Mouse (Mus musculus) cerebellum, adult 18-20 months (tissue): ENCODE results near the gene Bmp6.

Experiments used
- DNase-seq, 2 experiments: peaks; one replicate each; pipeline ENCODE4 v3.0.0; 2021

Gene Bmp6

DNA sequence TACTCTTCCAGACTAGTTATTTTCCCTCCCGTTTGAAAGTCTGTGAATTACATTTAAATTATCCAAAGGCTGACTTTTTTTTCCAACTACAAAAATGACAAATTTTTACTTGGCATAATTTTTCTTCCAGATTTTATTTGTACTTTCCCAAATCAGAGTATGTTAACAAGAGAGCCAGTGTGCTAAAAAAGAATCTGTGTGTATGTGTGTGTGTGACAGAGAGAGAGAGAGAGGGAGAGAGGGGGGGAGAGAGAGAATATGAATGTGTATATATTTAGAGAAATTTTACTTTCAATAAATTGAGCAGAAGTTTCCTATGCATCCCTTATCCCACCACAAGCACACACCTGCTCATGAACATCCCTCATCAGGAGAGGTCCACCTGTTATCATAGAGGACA lies 9.4 kb downstream of the Bmp6 start:
- DNase-seq, result no peak

DNA sequence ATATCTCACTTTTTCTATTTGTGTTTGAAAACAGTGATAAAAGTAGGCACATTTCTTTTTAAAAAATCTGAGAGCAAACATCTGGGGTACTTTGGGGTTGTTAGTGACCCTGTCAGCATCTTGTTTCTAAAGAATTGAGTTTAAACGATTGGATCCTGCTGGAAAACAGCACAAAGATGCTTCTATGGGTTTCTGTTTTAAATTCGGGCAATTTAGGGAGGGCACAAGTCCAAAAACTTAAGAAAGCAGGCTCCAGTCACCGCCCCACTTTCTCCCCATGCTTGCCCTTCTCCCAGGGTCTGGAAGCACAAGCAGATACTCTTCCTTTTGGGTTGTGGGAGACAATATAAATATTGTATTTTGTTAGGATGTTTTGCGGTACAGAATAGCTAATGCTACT lies 14.1 kb downstream of the Bmp6 start:
- no peak for DNase-seq

DNA sequence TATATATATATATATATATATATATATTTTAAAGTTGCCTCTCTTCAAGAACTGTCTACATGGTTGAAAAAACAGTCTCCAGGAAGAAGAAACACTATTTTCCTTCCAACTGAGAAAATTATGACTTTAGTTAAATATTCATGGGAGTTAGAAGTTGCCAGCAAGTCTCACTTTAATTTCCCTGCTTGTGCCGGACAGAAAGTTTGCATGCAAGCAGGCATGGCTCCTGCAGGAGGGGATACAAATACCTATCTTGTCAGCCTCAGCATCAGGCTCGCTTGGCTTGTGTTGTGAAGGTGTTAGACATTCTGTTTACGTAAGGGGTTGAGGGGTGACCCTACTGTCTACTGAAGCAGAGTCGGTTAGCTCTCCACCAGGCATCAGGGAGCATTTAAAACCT lies 17.8 kb downstream of the Bmp6 start:
- no peak for DNase-seq

DNA sequence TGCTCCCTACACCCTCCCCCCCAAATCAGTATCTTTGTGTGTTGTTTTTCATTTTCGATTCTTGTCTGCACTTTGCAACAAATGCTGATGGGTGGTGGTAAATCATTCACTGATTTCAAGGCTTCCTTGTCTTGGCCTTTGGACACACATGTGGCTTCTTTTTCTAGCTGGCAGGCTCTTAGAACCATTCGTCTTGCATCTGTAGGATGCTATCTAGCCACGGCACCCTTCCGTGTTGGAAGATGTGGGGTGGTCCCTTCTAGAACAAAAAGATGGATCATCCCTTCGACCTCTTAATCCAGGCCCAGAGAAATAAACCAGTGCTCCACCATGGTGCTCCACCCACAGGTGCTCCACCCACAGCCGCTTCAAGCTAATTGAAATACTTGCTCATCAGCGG lies 19.0 kb downstream of the Bmp6 start:
- no peak for DNase-seq

DNA sequence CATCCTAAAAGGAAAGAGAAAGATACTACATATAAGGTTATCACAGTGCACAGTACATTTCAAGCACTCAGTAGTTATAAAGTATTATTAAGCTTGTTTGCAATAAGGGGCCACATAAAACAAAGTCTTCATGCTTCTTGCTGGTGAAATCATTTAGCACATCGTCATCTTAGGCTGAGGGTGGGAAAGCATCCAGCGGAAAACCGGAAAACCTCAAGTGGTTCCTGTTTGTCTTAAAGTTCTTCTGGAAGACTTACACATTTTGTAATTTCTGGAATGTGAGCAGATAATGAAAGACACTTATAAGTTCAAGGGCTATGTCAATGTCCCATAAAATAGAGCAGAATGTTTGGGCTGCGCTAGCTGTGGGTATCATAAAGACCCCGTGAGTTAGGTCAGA lies 24.7 kb downstream of the Bmp6 start:
- no peak for DNase-seq

DNA sequence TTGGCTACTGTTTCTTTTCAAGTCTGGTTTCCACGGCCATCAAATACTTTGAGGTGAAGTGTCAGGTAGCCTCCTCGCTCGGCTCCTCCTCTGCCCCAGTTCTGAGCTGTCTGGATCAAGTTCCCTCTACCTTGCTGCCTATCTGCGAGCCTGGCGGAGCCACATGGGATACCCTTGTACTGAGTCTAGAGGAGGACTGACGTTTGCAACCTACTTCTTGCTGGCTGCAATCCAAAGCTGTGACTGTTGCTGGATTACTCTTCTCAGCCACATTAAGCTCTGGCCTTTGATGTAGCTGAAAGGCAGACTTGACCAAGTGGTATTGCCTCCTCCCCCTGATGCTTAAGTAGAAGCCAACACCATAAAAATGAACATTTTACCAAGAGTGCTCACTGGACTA lies 31.2 kb downstream of the Bmp6 start:
- peak; percentile 4 to 6 for DNase-seq

DNA sequence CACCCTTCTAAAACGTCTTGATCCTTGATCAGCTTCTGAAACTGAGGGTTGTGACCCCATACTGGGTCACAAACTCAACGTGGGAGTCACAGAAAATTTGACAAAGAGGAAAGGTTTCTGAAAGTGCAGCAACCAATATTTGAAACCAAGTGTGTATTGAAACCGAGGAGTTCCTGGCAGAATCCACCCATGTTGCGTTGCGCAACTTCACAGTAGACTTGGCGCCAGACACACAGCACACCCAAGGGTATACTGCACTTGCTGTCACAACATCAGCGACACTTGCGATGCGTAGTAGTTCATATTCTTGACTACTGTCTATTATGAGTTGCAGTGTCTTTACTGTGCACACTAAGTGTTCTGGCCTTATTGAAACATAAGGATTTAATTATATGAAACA lies 32.4 kb downstream of the Bmp6 start:
- no peak for DNase-seq

DNA sequence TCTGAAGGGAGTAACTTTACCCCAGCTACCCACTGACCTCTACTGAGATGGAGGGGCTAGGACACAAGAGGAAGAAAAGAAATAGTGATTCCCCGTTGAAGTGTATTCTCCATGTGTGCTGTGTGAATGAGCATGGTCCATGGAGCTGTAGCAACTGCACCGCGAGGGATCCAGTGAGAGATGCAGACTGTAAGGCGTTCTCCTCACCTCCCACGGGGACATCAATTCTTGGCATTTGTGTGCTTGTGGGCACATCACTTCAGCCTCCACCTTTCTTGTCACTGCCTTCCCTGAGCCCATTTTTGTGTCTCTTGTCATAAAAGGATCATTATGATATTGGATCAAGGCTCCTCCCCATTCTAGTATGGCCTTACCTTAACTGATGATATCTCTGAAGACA lies 34.9 kb downstream of the Bmp6 start:
- no peak for DNase-seq

DNA sequence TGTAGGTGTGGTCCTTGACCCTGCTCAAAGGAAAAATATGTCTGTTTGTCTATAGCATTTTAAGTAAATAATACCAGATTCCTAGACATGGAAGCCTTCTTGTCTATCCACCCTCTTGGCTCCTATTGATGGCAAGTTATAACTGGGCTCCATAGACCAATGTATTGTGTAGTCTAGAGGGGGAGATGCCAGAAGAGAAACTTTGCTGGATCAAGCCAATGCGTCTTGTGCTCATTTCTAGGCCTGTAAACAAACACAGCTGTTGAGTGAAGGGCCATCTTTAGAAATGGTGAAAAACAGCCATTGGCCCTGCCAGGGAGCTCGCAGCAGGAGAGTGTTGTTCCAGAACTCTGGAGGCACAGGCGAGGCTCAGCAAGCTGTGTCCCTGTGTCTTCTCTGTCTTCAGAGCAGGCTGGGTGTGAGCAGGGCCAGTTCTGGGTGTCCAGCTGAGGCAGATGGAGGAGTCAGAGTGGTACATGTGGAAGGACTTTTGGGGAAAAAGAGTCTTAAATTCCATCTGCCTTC lies 41.2 kb downstream of the Bmp6 start:
- no peak for DNase-seq

DNA sequence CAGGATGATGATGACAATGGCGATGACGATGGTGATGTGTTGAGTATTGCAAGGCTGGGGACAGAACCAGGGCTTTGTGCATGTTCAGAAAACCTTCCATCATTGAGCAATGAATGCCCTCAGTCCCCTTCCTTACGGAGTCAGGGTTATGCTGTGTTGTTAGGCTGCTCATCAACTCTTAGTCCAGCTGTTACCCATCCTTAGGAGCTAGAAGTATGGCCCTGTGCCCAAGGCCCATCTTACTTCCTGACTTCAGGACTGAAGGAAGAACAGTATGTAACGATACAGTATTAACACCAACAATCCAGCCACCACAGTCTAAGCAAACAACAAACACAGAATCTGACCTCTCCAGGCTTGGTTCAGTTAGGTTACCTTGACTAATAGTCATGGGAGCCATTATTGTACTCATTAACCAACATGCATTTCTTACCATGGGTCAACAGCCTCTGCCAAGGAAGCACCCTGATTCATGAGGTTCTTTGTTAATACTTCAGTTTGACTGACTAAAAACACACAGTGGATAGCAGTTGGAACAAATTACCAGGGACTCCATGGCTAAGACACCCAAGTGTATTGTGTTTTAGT lies 42.6 kb downstream of the Bmp6 start:
- no peak for DNase-seq

DNA sequence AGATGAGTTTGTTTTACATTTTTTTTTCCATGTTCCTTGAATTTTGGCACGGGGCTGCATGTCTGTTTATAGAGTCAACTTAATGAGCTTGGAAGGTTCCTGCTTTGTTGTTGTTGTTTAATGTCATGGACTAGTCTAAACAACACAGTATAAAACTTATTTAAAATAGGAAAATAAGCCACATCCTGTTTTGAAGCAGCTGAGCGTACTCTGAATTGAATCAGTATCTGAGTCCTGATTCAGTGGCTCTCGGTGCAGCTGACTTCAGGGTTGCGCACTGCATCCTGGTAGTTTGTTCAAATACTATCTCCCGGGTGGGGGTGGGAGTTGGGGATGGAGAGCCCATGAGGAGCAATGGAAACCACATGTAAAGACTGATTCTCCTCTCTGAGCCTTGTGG lies 48.5 kb downstream of the Bmp6 start:
- DNase-seq, result no peak

DNA sequence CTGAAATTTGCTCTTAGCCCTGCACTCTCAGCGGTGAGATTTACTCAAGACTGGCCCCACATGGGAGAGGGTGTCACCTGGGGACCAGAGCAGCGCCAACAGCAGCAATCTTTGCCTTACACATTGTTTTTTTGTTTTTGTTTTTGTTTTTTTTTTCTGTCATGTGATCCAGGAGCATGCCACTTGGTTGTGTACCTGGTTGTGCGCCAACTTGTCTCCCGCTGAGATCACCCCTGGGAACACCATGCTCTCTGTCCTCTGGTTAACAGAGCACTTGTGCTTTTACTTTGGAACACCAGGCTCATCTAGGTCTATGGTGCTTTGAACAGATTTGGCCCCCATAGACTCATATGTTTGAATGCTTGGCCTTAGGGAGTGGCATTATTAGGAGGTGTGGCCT lies 50.1 kb downstream of the Bmp6 start:
- DNase-seq, result no peak

DNA sequence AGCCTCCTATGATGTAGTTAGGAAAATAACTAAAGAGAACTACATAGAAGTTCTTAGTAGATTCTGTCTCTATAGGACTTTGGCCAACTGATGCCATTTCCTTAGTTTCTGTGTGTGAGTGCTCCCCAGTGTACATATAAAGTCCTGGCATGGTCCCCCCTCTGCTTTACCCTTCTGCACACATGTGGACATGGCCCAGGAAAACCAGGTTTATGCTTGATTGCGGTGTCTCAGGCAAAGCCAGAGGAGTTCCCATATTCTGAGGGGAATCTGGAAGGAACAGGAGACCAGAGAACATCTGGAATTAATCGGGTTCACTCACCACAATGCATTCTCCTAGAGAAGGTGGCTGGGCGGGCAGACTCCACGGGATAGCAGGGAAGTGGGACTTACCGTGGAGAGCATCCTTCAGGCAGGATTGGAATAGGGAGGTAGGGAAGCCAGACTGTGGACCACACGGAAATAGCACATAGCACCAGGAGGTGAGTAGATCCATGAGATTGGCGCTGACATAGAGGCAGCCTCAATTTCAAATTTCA lies 52.2 kb downstream of the Bmp6 start:
- DNase-seq, result no peak

DNA sequence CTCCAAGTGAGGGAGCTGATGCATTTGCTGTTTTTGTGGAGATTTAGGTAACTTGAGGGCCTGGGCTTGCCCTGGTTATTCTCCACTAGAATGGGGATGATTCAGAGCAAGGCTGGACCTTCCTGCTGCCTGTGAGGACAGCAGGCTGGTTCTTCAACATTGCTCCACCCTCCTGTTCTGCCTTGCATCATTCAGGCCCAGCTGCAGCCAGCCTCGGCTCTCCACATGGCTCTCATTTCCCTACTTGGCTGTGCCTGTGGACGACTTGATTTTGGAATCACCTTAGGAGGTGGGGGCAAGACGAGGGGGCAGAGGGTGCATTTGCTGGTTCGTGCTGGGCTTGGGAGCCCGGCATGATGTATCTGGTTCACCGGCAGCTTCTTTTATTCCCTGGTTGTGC lies 53.8 kb downstream of the Bmp6 start:
- no peak for DNase-seq

DNA sequence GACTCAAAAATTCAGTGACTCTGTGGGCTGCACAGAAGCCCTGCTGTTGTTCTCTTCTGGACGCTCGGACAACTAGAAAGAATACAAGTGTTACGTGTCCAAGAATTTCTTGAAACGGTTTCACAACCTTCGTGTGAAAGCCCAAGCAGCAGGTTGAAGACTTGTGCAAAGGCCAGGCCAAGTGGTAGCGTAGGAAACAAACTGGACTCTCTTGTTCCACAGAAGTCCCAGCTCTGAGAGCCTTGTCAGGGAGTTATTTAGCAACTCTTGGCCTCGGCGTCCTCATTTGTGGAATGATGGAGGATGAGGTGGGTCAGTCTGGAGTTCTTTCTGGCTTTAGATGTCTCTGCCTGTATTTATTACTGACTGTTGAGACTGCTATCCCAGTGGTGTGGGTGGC lies 55.8 kb downstream of the Bmp6 start:
- DNase-seq, result no peak

DNA sequence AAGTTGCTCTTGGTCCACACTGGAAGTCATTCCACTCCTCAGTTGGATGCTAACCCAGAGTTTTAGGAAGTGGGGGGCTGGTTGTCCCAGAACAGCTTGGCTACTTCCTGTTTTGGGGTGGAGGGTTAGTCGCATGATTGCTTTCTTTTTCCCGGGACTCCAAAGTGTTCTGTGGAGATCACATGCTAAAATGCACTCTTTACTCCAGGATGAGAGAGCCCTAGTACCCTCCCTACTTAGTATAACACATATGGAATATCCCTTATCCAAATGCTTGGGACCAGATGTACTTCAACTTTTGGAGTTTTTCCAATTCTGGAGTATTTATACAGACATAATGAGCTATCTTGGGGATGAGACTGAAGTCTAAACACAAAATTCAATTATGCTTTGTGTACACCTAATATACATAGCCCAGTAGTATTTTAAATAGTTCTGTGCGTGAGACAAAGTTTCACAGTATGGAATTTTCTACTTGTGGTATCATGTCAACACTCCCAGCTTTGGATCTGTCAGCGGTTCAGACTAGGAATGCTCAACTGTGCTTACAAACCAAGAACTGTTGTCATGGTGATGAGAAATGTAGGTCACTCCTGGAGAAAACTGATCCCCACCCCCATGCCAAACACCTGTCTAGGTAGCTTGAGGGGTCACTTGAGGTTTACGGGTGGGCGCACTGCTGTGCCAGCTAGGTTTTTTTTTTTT lies 62.9 kb downstream of the Bmp6 start:
- no peak for DNase-seq

DNA sequence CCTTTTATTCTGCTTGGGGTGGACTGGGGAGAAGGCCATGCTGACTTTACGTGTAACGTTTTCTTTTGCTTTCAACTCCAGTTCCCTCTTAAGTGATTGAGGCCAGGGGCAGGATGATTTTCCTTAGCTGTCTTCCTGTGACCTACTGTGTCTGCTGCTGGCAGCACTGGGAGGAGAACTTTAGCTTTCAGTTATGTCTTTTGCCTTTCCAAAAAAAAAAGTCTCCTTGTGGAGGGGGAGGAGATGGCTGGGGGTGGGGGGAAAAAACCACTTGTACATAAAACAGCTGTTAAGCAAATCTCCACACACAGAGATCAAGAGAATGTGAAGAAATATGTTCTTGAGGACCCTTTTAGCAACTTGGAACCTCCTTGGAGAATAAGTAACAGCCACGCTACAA lies 63.7 kb downstream of the Bmp6 start:
- no peak for DNase-seq

DNA sequence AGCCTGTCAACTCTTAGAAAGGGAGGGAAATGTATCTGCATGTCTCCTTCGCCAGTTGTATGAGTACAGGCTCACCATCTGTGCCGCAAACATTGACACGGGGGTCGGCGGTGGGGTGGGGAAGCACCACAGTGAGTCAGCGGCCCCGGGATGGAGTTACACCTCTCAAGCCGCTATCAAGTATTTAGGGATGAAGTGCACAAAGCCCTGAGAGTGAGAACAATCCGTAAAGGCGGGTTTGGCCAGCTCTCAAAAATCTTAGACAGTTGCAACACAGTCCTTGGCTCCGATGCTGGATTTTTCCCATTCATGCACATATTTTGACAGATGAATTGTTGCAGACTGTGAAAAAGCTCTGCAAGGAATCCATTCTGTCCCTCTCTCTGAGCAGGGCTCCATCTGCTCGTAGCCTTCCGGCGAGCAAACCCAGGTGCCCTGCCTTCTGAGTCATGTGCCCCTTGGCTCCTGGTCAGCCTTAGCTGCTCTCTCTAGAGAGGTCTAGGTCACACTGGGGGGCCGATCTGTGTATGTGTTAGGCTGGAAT lies 65.5 kb downstream of the Bmp6 start:
- DNase-seq, result peak; percentile 70 to 75

DNA sequence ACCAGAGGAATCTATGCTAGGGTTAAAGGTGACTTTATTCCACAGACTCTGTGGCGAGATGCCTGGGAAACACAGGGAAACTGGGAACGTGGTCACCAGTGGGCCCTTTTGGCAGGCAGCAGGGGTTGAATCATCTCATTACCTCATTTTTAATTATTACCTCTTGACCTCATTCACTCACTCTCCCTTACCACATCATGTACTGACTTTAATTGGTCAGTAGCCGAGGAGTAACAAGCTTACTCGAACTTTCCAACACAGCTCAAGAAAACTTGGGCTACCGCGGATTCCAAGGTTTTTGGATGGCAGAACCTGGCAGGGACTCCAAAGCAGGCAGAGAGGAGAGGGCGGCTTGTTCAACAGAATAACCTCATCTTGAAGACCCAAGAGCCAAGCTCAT lies 74.9 kb downstream of the Bmp6 start:
- DNase-seq, result no peak

DNA sequence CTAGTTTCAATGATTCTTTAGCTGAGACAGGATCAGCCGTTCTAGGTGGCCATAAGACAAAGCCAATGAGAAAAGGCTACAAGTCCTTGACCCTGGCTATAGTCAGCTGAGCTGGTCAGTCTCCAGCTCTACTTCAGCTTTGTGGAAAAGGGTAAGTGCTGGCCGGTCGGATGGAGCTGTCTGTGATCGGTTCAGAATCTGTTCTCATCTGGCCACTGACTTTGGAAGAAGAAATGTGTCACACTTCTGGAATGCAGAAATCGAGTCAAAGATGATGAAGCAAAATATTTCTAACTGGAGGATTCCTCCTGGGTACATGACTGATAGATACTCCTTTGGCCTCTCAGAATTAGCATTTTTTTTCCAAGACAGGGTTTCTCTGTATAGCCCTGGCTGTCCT lies 77.6 kb downstream of the Bmp6 start:
- DNase-seq, result no peak

DNA sequence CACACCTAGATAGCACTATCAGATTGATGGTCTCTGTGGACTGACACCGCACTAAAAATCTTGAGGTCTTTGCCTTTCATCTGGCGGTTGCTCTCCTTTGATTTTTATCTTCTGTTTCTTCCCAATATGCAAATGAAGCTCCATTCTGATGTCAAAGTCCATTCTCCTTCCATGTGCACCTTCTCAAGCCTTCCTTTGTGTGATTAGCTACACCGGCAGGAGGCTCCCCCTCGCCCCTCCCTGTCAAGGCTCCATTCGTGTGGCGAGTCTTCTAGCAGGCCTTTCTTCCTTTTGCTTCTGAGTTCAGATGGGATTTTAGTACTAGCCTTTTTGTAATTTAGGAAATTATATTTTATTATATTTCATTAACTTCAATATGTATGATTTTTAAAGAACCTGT lies 80.4 kb downstream of the Bmp6 start:
- no peak for DNase-seq

DNA sequence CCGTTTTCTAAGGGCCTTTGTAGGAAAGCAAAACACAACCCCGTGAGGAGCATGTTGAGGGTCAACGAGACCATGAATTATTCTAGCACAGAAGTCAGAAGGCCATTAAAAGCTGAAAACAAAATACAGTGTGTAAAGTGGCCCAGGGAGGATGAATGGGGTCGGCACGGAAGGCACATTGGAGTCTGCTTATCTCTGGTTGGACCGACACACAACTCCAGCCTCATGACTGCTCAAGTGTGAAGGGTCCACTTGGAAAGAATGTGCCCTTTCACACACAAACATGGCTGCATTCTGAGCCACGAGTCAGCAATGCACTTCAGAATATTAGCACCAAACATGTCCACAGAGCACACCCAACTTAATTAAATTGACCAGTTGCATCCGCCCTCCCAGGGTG lies 84.8 kb downstream of the Bmp6 start:
- DNase-seq, result no peak

DNA sequence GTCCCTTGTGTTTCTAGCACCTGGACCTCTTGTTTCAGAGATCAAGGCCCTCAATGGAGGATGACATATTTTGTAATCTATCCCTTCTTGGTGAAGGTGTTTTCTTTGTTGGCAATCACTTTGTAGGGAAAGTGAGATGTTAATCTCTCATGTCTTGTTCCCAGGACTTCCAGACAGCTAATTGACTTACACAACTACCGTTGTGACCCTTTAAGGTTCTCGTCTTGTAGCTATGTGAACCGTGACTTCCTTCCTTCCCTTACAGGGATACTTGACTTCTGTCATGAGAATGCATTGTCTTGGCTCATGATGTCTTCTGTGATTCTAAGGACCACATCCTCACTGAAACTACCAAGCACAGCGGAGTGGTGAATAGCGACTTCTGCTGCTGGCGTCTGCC lies 85.2 kb downstream of the Bmp6 start:
- DNase-seq, result no peak

DNA sequence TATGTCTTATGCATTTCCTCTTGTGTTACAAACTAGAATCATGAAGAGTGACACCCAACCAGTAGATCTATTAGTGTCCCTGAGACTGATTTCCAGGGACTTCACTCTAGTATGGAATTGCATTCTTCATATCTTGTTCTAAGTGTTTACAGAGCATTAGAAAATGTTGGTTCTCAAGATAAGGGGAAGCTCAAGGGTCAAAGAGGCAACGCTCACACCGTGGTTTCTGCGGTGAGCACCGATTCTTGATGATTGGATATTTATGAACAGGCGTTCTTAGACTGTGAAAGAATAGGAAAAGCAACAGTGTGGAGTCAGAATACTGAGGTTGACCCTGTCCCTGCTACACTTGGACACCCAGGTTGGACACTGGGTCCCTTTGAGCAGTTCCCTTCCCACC lies 89.9 kb downstream of the Bmp6 start:
- no peak for DNase-seq

DNA sequence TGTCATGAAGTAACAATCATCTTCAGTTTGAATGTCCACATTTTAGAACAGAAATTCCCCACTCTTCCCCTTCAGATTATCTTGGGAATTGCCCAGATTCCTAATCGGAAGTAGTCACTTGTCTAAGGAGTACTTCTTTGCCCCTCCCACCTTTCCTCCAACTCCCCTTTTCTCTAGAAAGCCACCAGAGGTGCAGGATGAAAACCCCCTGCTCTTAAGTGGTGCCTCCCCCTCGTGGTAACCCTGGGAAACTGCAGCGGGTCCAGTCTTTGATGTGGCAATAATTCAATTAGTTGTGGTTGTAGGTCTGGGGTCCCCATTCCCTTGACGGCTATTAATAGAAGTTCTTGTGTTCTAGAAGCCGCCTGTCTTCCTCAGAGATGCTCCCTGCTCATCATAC lies 93.0 kb downstream of the Bmp6 start:
- DNase-seq, result no peak
